Mouse (Mus musculus) MEL-GATA-1-ER (cell line): ENCODE results near the gene Gpc4.

Experiments
- DNase-seq: peaks from one replicate; pipeline ENCODE4 v3.0.0-alpha.2; 2012; ENCODE audit warnings: low read depth; ENCODE audit errors: extremely low read depth

The Gpc4 gene

GRCm38 (mm10) chrX:52164738-52165554 is at the start of gene Gpc4:
Gene Gpc4, minus strand, starts transcription at chrX:52165252.
- DNase-seq: no peak

DNA sequence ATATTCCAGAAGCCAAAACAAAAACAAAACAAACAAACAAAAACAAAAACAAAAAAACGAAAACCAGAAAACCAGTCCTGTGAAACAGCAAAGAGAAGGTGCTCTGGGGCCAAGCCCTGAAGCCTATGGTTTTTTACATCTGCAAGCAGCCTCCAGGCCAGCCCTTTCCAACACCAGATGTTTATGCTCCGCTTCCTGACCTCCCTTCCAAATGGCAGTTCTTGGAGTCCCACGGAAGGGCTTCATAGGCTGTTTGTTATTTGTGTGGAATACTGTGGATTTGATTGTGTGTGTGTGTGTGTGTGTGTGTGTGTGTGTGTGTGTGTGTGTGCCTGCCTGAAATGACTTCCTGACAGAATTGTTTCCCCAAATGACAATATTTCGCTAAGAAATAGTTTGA is 47.8 kb upstream of the Gpc4 start:
- DNase-seq: no peak

GRCm38 (mm10) chrX:52199836-52200235 is 34.8 kb upstream of the Gpc4 start:
- no peak for DNase-seq

- no peak for DNase-seq
Observed at GRCm38 (mm10) chrX:52193311-52193968, 28.4 kb upstream of the Gpc4 start.

DNA sequence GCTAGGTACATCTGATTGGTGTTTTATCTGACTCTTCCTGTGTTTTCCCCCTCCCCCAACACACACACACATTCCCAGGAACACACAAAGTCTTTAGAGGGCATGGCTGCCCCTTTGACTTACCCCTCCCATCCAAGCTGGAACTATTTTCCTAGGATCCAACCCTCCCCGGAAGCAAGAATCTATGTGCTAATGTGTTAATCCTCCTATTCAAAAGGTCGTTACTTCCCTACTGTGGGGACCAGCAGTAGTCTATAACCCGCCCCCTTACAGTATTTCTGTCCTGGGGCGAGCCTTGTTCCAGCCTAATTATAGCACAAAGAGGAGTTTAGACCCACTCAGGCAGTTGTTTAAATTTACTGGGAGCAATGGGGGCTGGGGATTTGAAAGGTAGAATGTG is 24.0 kb upstream of the Gpc4 start:
- no peak for DNase-seq

GRCm38 (mm10) chrX:52183551-52184442 is 18.7 kb upstream of the Gpc4 start:
- no peak for DNase-seq

DNA sequence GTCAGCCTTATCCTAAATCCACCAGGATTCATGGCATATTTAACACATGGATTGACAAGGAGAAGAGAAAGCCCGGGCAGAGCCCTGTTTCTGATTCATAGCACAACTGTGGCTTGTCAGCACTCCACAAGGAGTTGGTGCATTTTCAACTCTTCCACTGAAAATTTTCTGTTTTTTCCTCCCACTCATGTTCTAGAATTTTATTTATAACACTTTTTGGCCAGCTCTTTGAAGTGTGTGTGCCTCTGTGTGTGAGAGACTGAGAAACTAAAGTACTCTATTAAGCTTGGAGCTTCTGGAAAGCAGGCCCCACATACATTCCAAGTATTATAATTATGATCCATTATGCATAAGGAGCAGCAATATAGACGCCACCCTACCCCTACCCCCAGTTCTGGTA is 16.3 kb upstream of the Gpc4 start:
- DNase-seq: no peak

- DNase-seq: no peak
Observed at GRCm38 (mm10) chrX:52177067-52177466, 12.0 kb upstream of the Gpc4 start.

GRCm38 (mm10) chrX:52167519-52168244 is 2.6 kb upstream of the Gpc4 start:
- DNase-seq: no peak

GRCm38 (mm10) chrX:52165555-52165938 is 495 bp upstream of the Gpc4 start:
- no peak for DNase-seq

GRCm38 (mm10) chrX:52164134-52164737 is 816 bp downstream of the Gpc4 start:
- no peak for DNase-seq

DNA sequence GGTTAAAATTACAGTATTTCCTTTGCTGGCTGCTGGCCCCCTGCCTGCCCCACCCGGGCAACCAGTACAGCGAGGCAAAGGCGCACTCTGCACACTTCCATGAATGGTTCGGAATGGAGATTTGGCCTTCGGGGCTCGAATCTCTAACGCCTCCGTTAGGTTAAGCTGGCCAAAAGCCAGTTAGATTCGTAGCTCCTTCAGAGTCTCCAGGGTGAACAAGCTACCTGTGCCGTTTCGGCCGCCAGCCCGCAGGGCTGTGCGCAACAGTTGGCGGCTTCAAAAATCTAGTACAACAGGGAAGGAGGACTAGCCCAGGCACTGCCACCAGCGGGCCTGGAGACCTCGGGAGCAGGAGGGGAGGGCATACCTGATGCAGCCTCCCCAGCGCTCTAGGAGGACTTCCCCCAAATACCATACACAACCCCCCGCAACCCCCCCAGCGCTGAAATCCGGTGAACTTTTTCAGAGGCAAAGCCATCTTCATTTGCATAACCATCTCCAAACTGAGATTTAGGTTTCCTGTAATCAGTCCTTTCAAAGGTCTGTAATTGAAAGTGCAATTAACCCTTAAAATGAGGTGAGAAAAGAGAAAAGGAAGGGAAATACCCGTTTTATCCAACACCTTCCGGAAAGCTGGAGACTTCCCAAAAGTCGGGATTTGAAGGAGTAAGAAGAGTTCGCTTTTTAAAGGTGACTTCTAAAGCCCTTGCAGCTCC is 1.5 kb downstream of the Gpc4 start:
- DNase-seq: no peak

- DNase-seq: no peak
Observed at GRCm38 (mm10) chrX:52162756-52163155, 2.3 kb downstream of the Gpc4 start.

GRCm38 (mm10) chrX:52162206-52162605 is 2.8 kb downstream of the Gpc4 start:
- no peak for DNase-seq

DNA sequence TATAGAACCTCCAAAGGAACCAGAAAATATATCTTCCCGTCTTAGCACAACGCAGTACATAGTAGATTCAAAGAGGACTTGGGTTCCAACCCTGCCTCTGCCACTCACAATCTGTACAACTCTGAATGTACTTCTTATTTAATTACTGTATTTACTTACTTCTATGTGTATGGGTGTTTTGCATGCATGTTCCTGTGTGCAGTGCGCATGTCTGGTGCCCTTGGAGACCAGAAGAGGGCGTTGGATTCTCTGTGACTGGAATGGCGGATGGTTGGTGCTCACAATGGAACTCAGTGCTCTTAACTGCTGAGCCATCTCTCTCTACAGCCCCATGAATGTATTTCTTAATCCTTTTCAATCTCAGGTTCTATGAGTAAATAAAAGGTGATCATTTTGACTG is 5.4 kb downstream of the Gpc4 start:
- no peak for DNase-seq

DNA sequence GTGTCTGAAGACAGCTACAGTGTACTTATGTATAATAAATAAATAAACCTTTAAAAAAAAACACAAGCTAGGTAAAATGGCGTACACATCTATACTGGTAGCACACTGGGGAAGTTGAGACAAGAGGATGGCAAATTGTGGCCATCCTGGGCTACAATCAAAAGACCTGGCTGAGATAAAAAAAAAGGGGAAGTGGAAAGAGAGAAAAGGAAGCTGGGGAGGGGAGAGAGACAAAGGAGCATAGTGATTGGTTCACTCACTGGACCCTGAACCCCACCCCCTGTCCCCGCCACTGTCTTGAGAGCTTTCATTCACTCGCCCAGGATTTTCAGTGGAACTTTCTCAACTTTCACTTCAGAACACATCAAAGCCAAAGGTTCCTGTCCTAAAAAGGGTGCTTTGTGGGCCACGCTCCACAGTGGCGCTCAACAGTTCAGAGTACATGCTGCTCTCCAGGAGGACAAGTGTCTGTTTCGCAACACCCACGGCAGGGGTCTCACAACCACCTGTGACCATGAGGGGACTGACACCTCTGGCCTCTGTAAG is 9.6 kb downstream of the Gpc4 start:
- peak; percentile 44 for DNase-seq

- DNase-seq: no peak
Observed at GRCm38 (mm10) chrX:52154821-52155220, 10.2 kb downstream of the Gpc4 start.

GRCm38 (mm10) chrX:52153451-52153850 is 11.6 kb downstream of the Gpc4 start:
- DNase-seq: no peak

GRCm38 (mm10) chrX:52152961-52153360 is 12.1 kb downstream of the Gpc4 start:
- no peak for DNase-seq

- DNase-seq: no peak
Observed at GRCm38 (mm10) chrX:52151555-52151954, 13.5 kb downstream of the Gpc4 start.
